In genomic region chr12:17376521-17376920, GRCm38 (mm10) we compare ENCODE assay signal across 27 mouse cellular contexts. TPM values are rescaled to one million over a fixed set of nuclear protein-coding genes. Genes with fewer than 3 reads are reported as not detected.
A peak's percentile ranks its signal among the peaks of the same experiment; 100 is the strongest.
DNase-seq lines count a peak whose midpoint lies in the region; ATAC-seq lines count a peak whose summit lies in the region.
"Had no signal": no experiment of that assay in that cellular context is flagged by ENCODE, and none has a peak within 500 bp of the region (broad histone marks: within the 10 kb centered on the region; RNA-seq: fewer than 3 reads in every experiment).

No protein-coding gene starts in this region.

- peak; percentile 8 to 13 for DNase-seq in cerebellum, postnatal 14 days
- DNase-seq in cerebellum, postnatal 36 days, result no peak
- DNase-seq in kidney, adult 9 months, result peak; percentile 69
- DNase-seq in kidney, postnatal 10 days, result no peak
- DNase-seq in brain, adult 2 months (ENCODE audit: low read depth, low spot score), result peak; percentile 28
- DNase-seq in kidney, postnatal 36 days, result peak; percentile 64 to 71
- no peak for DNase-seq in right cerebral cortex, postnatal 14 days
- DNase-seq: adrenal gland, postnatal 14 days; cerebellum, adult 9-10 months; forebrain, postnatal 0 days; gastrocnemius, postnatal 36 days; heart, postnatal 36 days; left cerebral cortex, postnatal 4 days; thymus, adult 2 months had no signal

- H3K27me3 ChIP-seq in midbrain, embryonic 15.5 days (replicated peaks), result no peaks in the 10 kb centered on the region
- H3K27me3 ChIP-seq: heart, embryonic 15.5 days; hindbrain, embryonic 13.5 days; limb, embryonic 15.5 days had no signal

- no peak overlapping the region for H3K9ac ChIP-seq in midbrain, embryonic 15.5 days
- H3K9ac ChIP-seq: forebrain, postnatal 0 days; heart, embryonic 15.5 days; hindbrain, embryonic 13.5 days; limb, embryonic 15.5 days had no signal

- ATAC-seq in midbrain, embryonic 15.5 days (replicated peaks), result no peak
- ATAC-seq: forebrain, postnatal 0 days; lung, postnatal 0 days had no signal

- no peak overlapping the region for H3K4me3 ChIP-seq in midbrain, embryonic 15.5 days
- H3K4me3 ChIP-seq: embryonic facial prominence, embryonic 10.5 days; forebrain, embryonic 10.5 days; heart, embryonic 15.5 days; hindbrain, embryonic 13.5 days; left cerebral cortex, adult 2 months; limb, embryonic 15.5 days; midbrain, embryonic 10.5 days had no signal

- no peak overlapping the region for H3K4me2 ChIP-seq in midbrain, embryonic 15.5 days
- H3K4me2 ChIP-seq: heart, embryonic 15.5 days; hindbrain, embryonic 13.5 days; limb, embryonic 15.5 days had no signal

- WGBS in midbrain, embryonic 15.5 days, result 94% methylated on average over 6 of the region's 6 CpGs

- H3K36me3 ChIP-seq in midbrain, embryonic 15.5 days (replicated peaks), result peaks cover 51% of the 10 kb centered on the region

- H3K27ac ChIP-seq in midbrain, embryonic 15.5 days, result no peak overlapping the region
- H3K27ac ChIP-seq: embryonic facial prominence, embryonic 10.5 days; forebrain, embryonic 10.5 days; heart, embryonic 15.5 days; hindbrain, embryonic 13.5 days; kidney, postnatal 0 days; left cerebral cortex, adult 2 months; limb, embryonic 15.5 days; midbrain, embryonic 10.5 days; stomach, postnatal 0 days had no signal

- H3K4me1 ChIP-seq in midbrain, embryonic 15.5 days, result no peaks in the 10 kb centered on the region
- H3K4me1 ChIP-seq: embryonic facial prominence, embryonic 10.5 days; forebrain, embryonic 10.5 days; heart, embryonic 15.5 days; hindbrain, embryonic 13.5 days; limb, embryonic 15.5 days; midbrain, embryonic 10.5 days had no signal

- H3K9me3 ChIP-seq in midbrain, embryonic 15.5 days, result no peaks in the 10 kb centered on the region
- H3K9me3 ChIP-seq: embryonic facial prominence, embryonic 10.5 days; forebrain, embryonic 10.5 days; heart, embryonic 15.5 days; hindbrain, embryonic 13.5 days; limb, embryonic 15.5 days; midbrain, embryonic 10.5 days had no signal

RNA-seq across cellular contexts. Expression of gene Nol10, which starts 28.3 kb away (rescaled TPM):
- 20.7 and 21.6 TPM in 2 replicates for polyA plus RNA-seq in midbrain, embryonic 15.5 days (2015; fragmentation: Nextera tagmentation; extraction: Ambion mirVana)

RNA-seq across cellular contexts. Expression of gene Atp6v1c2, which starts 47.4 kb away (rescaled TPM):
- 0.59 and 0.75 TPM in 2 replicates for polyA plus RNA-seq in midbrain, embryonic 15.5 days (2015; fragmentation: Nextera tagmentation; extraction: Ambion mirVana)
- polyA plus RNA-seq: liver, embryonic 16.5 days; small intestine, adult 2 months had no signal

Comparison
In these comparisons a context has a peak if more than half of its experiments do, and no peak if none do; other contexts are left out.
1. DNase-seq: peak in cerebellum, postnatal 14 days (2 of 2), kidney, adult 9 months (single experiment), brain, adult 2 months (single experiment) and kidney, postnatal 36 days (2 of 2); none in cerebellum, postnatal 36 days (0 of 2), kidney, postnatal 10 days (single experiment) and right cerebral cortex, postnatal 14 days (single experiment).